Mouse (Mus musculus) lung, embryonic 15.5 days (tissue): ENCODE results near the gene Hsh2d. TPM values are rescaled to one million over a fixed set of nuclear protein-coding genes. Genes with fewer than 3 reads are reported as not detected.
A peak's percentile ranks its signal among the peaks of the same experiment; 100 is the strongest.

ENCODE experiments used
- ATAC-seq: fragments of 200-750 bp; cut with Nextera tagmentation; 2 replicates; pipeline ENCODE4 v1.8.0; 2017; ENCODE audit warnings: moderate number of reproducible peaks, borderline replicate concordance; ENCODE audit not compliant: low FRiP score, low TSS enrichment; ENCODE audit errors: extremely low read depth
- H3K27ac ChIP-seq: fragments of 300-500 bp; sonication (generic); 2 replicates; pipeline ENCODE4 v1.5.1; 2015; ENCODE audit warnings: moderate library complexity, mild to moderate bottlenecking, inconsistent platforms
- H3K27me3 ChIP-seq: fragments of 300-500 bp; sonication (generic); 2 replicates; pipeline ENCODE4 v1.6.1; 2015; ENCODE audit warnings: inconsistent platforms
- H3K36me3 ChIP-seq: fragments of 300-500 bp; sonication (generic); 2 replicates; pipeline ENCODE4 v1.6.1; 2015; ENCODE audit warnings: inconsistent platforms
- H3K4me1 ChIP-seq: fragments of 300-500 bp; sonication (generic); 2 replicates; pipeline ENCODE4 v1.6.1; 2015; ENCODE audit warnings: inconsistent platforms
- H3K4me2 ChIP-seq: fragments of 300-500 bp; sonication (generic); 2 replicates; pipeline ENCODE4 v1.6.1; 2015; ENCODE audit warnings: inconsistent platforms, mild to moderate bottlenecking, moderate library complexity
- H3K4me3 ChIP-seq: fragments of 300-500 bp; sonication (generic); 2 replicates; pipeline ENCODE4 v1.5.1; 2015; ENCODE audit warnings: mild to moderate bottlenecking, inconsistent platforms
- H3K9ac ChIP-seq: fragments of 300-500 bp; sonication (generic); 2 replicates; pipeline ENCODE4 v1.6.1; 2015; ENCODE audit warnings: inconsistent platforms
- H3K9me3 ChIP-seq: fragments of 300-500 bp; sonication (generic); 2 replicates; pipeline ENCODE4 v1.6.1; 2016; ENCODE audit warnings: inconsistent platforms
- WGBS: fragments of 180-500 bp; shearing (Covaris S2); methylation state at CpG from one replicate; pipeline ENCODE4 v1.1.7; 2015; 5-methylcytosine and 5-hydroxymethylcytosine counted together
- polyA plus RNA-seq: library from polyadenylated mRNA; unstranded; fragments of >200 nt; fragmentation: Nextera tagmentation; extraction: Ambion mirVana; gene quantifications from 2 replicates; pipeline ENCODE4 v1.2.1, GENCODE M21; 2015

Hsh2d gene
- 0.34 and 0.57 TPM in 2 replicates for polyA plus RNA-seq

DNA sequence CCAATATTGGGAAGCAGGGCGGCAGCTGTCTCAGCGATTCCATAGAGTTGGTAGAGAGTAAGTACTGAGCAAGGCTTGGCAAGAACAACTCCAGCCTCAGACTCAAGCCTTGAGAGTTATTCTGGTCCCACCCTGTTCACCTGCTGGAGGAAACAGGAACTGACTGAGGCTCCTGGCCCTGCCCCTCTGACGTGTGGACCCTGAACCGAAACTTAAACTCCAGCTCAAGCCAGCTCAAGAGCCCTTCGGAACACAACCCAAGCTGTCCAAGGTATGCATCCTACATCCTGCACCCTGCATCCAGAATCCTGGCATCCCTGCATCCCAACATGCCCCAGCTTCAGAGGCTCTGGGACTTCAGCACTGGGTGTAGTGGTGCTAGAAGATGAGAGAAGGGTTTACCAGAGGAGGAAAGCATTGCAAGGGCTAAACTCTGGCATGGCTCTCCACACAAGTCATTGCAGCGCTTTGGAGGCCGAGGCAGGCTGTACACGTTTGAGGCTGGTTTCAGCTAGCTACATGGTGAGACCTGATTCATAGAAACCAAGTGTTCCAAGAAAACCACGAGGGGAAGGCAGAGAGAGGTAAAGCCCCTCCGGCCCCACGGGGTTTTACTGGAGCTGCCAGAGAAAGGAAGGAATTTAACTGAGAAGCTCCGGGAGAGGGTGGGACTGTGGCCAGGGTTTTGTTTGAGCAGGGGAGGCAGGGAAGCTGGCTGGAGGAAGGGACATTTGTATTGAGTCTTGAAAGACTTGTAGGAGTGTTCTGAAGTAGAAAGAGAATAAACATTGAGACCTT lies at the start of gene Hsh2d:
Gene Hsh2d, plus strand, starts transcription at position 222 of the 798 bp plus-strand sequence.
- Histone ChIP-seq H3K4me2 (peak within 1 kb of the TSS; percentile 34), H3K9me3 (no peaks in the 10 kb centered on the region), H3K4me3 (peak within 1 kb of the TSS; percentile 15; the same call in 1 of the 2 replicates), H3K27ac (peak within 1 kb of the TSS; percentile 82), H3K36me3 (no peaks in the 10 kb centered on the region), H3K27me3 (no peaks in the 10 kb centered on the region), H3K4me1 (peaks cover 16% of the 10 kb centered on the region), H3K9ac (0 out of 2 replicates have a peak within 1 kb of the TSS, but pooled peaks have one; percentile 1)
- ATAC-seq, result peak; percentile 71
- 48% methylated on average over 12 of the region's 12 CpGs for WGBS

- H3K4me1 ChIP-seq, result no peaks in the 10 kb centered on the region
- no peak for ATAC-seq
- no peak overlapping the region for H3K27ac ChIP-seq
- no peak overlapping the region for H3K9ac ChIP-seq
- H3K4me3 ChIP-seq, result no peak overlapping the region
- no peaks in the 10 kb centered on the region for H3K27me3 ChIP-seq
- no peaks in the 10 kb centered on the region for H3K9me3 ChIP-seq
- H3K4me2 ChIP-seq, result no peak overlapping the region
- peaks cover 97% of the 10 kb centered on the region for H3K36me3 ChIP-seq
- WGBS, result 87% methylated on average over 13 of the region's 13 CpGs
Observed at GRCm38 (mm10) chr8:72143256-72143824, 46.1 kb upstream of the Hsh2d start.

- Histone ChIP-seq H3K36me3 (peaks cover 94% of the 10 kb centered on the region), H3K4me2 (no peak overlapping the region), H3K9ac (no peak overlapping the region), H3K4me3 (no peak overlapping the region), H3K9me3 (no peaks in the 10 kb centered on the region), H3K4me1 (no peaks in the 10 kb centered on the region), H3K27ac (no peak overlapping the region), H3K27me3 (no peaks in the 10 kb centered on the region)
- 84% methylated on average over 5 of the region's 5 CpGs for WGBS
- ATAC-seq, result no peak
Observed at GRCm38 (mm10) chr8:72144345-72144975, 45.0 kb upstream of the Hsh2d start.

DNA sequence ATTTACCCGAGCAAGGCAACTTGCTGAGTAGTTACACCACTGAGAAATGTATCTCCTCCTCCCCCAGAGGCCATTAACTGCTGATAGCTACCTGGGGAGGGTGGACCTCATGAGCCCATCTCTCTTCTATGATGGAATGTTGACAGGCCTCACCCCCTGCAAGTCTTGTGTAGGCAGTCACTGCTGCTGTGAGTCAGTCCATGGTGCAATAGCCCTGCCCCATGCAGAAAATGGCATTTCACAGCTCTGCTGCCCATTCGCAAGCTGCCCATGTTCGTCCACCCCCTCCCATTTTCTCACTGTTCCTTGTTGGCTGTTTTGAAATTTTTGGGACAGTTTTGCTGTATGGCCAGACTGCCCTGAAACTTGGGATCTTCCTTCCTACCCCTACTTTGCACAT lies 43.9 kb upstream of the Hsh2d start:
- H3K9me3 ChIP-seq, result no peaks in the 10 kb centered on the region
- no peak overlapping the region for H3K27ac ChIP-seq
- no peak overlapping the region for H3K4me3 ChIP-seq
- H3K4me2 ChIP-seq, result no peak overlapping the region
- 83% methylated on average over 3 of the region's 3 CpGs for whole genome bisulfite sequencing
- peaks cover 94% of the 10 kb centered on the region for H3K36me3 ChIP-seq
- H3K9ac ChIP-seq, result no peak overlapping the region
- no peak; the same call in 1 of the 2 replicates for ATAC-seq
- no peaks in the 10 kb centered on the region for H3K4me1 ChIP-seq
- H3K27me3 ChIP-seq, result no peaks in the 10 kb centered on the region

DNA sequence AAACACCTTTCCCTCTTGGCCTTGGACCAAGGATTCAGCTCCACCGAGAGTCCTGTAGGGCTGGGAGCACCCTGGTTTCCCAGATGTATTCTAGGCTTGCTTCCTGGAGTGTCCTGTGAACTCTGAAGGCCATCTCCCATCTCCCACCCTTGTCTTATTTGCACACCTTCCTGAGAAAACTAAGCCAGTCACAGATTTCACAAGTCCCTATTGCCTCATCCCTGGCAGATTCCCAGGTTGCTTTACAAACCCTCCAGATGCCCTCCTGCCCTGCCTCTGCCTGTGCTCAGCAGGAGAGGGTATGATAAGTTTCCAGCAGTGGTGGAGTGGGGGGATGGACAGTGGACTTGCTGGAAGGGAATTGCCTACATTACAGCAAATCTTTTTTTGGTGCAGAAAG lies 43.4 kb upstream of the Hsh2d start:
- WGBS, result 62% methylated on average over 1 of the region's 1 CpGs
- Histone ChIP-seq H3K4me1 (no peaks in the 10 kb centered on the region), H3K27ac (no peak overlapping the region), H3K4me2 (no peak overlapping the region), H3K9me3 (no peaks in the 10 kb centered on the region), H3K9ac (no peak overlapping the region), H3K36me3 (peaks cover 95% of the 10 kb centered on the region), H3K4me3 (no peak overlapping the region), H3K27me3 (no peaks in the 10 kb centered on the region)
- no peak for ATAC-seq

- H3K9ac ChIP-seq, result no peak overlapping the region
- H3K36me3 ChIP-seq, result peaks cover 95% of the 10 kb centered on the region
- no peak overlapping the region for H3K4me2 ChIP-seq
- no peaks in the 10 kb centered on the region for H3K4me1 ChIP-seq
- H3K9me3 ChIP-seq, result no peaks in the 10 kb centered on the region
- H3K27ac ChIP-seq, result no peak overlapping the region
- 81% methylated on average over 3 of the region's 3 CpGs for WGBS
- no peaks in the 10 kb centered on the region for H3K27me3 ChIP-seq
- ATAC-seq, result no peak
- no peak overlapping the region for H3K4me3 ChIP-seq
Observed at GRCm38 (mm10) chr8:72146556-72146955, 42.9 kb upstream of the Hsh2d start.

- H3K4me2 ChIP-seq, result no peak overlapping the region
- 54% methylated on average over 2 of the region's 2 CpGs for WGBS
- ATAC-seq, result no peak
- peaks cover 95% of the 10 kb centered on the region for H3K36me3 ChIP-seq
- H3K4me3 ChIP-seq, result no peak overlapping the region
- no peaks in the 10 kb centered on the region for H3K27me3 ChIP-seq
- H3K9ac ChIP-seq, result no peak overlapping the region
- no peaks in the 10 kb centered on the region for H3K4me1 ChIP-seq
- H3K9me3 ChIP-seq, result no peaks in the 10 kb centered on the region
- H3K27ac ChIP-seq, result no peak overlapping the region
Observed at GRCm38 (mm10) chr8:72147266-72147665, 42.2 kb upstream of the Hsh2d start.

DNA sequence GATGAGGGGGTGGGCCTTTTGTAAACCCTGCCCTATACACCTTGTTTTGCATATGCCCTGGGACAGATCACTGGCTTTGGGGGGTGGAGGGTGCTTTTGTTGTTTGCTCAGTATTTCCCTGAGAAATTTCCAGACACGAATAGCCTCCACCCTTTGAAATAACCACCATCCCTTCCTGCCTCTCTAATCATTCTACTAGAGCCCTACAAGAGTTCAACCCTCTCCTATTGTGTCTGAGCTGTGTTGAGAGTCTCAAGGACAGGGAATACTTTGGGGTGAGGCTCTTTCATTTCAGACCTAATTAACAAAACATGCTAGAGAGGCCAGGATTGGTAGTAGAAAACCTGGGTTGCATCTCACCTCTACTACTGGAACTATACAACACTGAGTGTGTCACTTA lies 40.4 kb upstream of the Hsh2d start:
- whole genome bisulfite sequencing, result 83% methylated on average over 1 of the region's 1 CpGs
- Histone ChIP-seq H3K36me3 (peaks cover 89% of the 10 kb centered on the region), H3K27me3 (no peaks in the 10 kb centered on the region), H3K4me1 (no peaks in the 10 kb centered on the region), H3K9ac (no peak overlapping the region), H3K4me3 (no peak overlapping the region), H3K27ac (no peak overlapping the region), H3K4me2 (no peak overlapping the region), H3K9me3 (no peaks in the 10 kb centered on the region)
- ATAC-seq, result no peak

GRCm38 (mm10) chr8:72151418-72152078 lies 37.9 kb upstream of the Hsh2d start:
- Histone ChIP-seq H3K27ac (no peak overlapping the region), H3K4me2 (no peak overlapping the region), H3K9ac (no peak overlapping the region), H3K9me3 (no peaks in the 10 kb centered on the region), H3K27me3 (no peaks in the 10 kb centered on the region), H3K4me1 (no peaks in the 10 kb centered on the region), H3K36me3 (peaks cover 66% of the 10 kb centered on the region), H3K4me3 (no peak overlapping the region)
- 77% methylated on average over 3 of the region's 3 CpGs for WGBS
- no peak for ATAC-seq

DNA sequence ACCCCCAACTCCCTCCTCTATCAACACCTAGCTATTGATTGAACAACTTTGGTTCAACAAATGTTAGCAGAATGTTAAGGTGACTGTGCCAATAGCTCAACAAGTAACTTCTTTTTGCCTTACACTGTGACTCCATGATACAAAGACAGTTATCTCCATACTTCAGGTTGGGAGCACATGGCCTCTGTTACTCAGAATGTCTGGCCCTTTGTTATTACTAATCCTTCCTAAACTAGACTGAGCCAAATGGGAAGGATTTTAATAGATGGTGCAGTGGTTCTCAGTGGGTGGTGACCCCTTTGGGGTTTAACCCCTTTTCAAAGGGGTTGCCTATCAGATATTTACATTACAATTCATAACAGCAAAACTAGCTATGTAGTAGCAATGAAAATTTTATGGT lies 36.1 kb upstream of the Hsh2d start:
- Histone ChIP-seq H3K9me3 (no peaks in the 10 kb centered on the region), H3K27ac (no peak overlapping the region), H3K36me3 (peaks cover 48% of the 10 kb centered on the region), H3K27me3 (no peaks in the 10 kb centered on the region), H3K9ac (no peak overlapping the region), H3K4me3 (no peak overlapping the region), H3K4me1 (no peaks in the 10 kb centered on the region), H3K4me2 (no peak overlapping the region)
- no peak for ATAC-seq

DNA sequence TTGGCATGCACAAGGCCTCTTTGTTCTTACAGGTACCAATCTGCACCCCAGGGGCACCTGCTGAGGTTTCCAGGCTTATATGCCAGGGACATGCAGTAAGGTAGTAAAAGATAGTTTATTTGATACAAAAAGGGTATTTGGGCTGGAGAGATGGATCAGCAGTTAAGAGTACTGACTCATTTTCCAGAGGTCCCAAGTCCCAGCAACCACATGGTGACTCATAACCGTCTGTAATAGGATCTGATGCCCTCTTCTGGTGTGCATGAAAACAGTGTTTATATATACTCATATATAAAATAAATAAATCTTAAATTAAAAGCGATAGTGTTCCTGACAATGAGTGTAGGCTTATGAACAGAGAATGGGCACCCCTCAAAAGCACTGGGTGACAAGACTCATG lies 31.3 kb upstream of the Hsh2d start:
- no peak overlapping the region for H3K4me3 ChIP-seq
- H3K36me3 ChIP-seq, result peaks cover 8% of the 10 kb centered on the region
- ATAC-seq, result no peak
- no peaks in the 10 kb centered on the region for H3K27me3 ChIP-seq
- no peak overlapping the region for H3K9ac ChIP-seq
- H3K4me1 ChIP-seq, result peaks cover 24% of the 10 kb centered on the region
- H3K27ac ChIP-seq, result no peak overlapping the region
- 67% methylated on average over 2 of the region's 2 CpGs for WGBS
- no peak overlapping the region for H3K4me2 ChIP-seq
- no peaks in the 10 kb centered on the region for H3K9me3 ChIP-seq

- no peaks in the 10 kb centered on the region for H3K27me3 ChIP-seq
Observed at GRCm38 (mm10) chr8:72158726-72159125, 30.7 kb upstream of the Hsh2d start.

More at GRCm38 (mm10) chr8:72158726-72159125, 30.7 kb upstream of the Hsh2d start:
- Histone ChIP-seq H3K27ac (no peak overlapping the region), H3K4me2 (no peak overlapping the region), H3K4me1 (peaks cover 24% of the 10 kb centered on the region), H3K36me3 (peaks cover 1% of the 10 kb centered on the region), H3K9me3 (no peaks in the 10 kb centered on the region), H3K4me3 (no peak overlapping the region), H3K9ac (no peak overlapping the region)
- no peak for ATAC-seq
- WGBS, result 70% methylated on average over 3 of the region's 3 CpGs
